Mouse (Mus musculus) fat pad, adult 2 months (tissue): ENCODE data around the gene Zfp963.
"Not testable (repeated sequence)": the region's sequence is repeated elsewhere in the genome, so short reads cannot be mapped to it uniquely, and the experiment has no call there.

Source experiments
- DNase-seq: peaks from one replicate; pipeline ENCODE4 v3.0.0-alpha.2; 2011; ENCODE audit warnings: low read depth, low spot score; ENCODE audit errors: extremely low read depth

Gene Zfp963

DNA sequence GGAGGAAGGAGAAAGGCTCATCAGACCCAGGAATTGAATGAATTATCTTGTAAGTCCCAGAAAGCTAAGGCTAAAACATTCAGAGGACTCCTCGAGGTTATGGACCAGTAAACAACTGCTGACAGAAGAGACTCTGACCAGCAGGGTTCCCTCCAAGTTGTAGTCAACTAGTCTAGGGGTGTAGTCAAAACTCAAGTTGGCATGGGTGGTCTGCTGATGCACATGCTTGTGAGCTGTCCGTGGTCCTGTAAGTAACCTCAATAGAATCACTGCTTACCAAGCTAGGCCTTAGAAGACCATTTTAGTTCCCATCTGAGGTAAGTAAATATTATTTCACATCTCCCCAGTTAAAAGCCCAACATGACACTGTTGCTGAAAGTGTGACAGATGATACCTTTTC is 8.5 kb downstream of the Zfp963 start:
- DNase-seq, result no peak

- no peak for DNase-seq
These were observed 9.0 kb downstream of the Zfp963 start for GRCm38 (mm10) chr8:69740763-69741162.

DNA sequence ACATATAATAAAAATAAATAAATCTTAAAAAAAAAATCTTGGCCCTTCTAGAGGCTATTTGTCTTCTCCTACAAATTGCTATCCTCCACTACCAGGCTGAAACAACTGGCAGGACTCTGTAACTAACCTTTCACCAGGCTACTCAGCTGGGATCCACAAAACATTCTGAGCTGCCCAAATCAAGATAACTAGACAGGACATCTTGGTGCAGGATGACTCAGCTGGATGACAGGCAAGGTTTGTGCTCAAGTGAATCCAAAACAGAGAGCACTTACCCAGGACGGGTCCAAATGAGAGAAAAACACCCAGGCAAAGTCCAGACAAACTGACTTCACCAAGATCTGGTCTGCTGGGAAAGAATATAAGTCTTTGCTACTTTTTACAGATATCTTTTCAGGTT is 14.3 kb downstream of the Zfp963 start:
- no peak for DNase-seq

DNA sequence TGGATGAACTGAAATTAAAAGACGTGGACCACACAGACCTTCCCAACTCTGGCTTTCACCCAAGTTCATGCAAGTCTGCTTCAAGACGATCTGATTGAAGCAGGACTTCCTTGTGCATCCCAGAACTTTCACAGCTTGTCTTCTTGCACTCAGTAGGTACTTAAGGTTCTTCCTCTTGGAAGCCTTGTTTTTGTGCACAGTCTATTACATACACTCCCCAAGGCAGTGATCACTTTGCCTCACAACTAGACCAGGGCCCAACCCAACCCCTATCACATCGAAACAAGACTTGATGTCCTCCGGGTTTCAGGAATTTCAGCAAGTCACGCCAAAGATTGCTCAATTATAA is 32.6 kb downstream of the Zfp963 start:
- DNase-seq, result no peak

GRCm38 (mm10) chr8:69716403-69717231 is 33.2 kb downstream of the Zfp963 start:
- DNase-seq, result peak; percentile 99

- no peak for DNase-seq
These were observed 34.4 kb downstream of the Zfp963 start for GRCm38 (mm10) chr8:69715366-69715765.

- DNase-seq, result no peak
These were observed 36.3 kb downstream of the Zfp963 start for GRCm38 (mm10) chr8:69713516-69713915.

DNA sequence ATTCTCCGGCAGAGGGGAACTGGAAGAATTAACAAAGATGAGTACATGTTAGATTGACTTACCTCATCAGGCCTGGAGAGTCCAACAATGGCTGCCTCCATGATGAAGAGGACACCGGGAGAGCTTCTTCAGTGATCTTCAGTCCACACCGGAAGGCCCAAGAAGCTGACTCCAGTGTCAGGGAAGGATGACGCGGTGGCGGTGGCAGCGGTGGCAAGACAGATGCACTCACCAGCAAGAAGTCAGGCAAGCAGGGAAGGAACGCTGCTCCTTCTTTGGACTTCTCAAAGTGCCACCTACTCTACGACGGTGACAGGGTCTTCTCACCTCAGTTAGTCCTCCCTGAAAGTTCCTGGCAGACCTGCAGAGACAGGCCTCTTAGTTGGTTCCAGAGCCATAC is 39.1 kb downstream of the Zfp963 start, which contains the start of gene Zfp869:
Zfp869 (minus strand) TSS at position 101 of the 400 bp plus-strand sequence.
- not testable (repeated sequence) for DNase-seq

DNA sequence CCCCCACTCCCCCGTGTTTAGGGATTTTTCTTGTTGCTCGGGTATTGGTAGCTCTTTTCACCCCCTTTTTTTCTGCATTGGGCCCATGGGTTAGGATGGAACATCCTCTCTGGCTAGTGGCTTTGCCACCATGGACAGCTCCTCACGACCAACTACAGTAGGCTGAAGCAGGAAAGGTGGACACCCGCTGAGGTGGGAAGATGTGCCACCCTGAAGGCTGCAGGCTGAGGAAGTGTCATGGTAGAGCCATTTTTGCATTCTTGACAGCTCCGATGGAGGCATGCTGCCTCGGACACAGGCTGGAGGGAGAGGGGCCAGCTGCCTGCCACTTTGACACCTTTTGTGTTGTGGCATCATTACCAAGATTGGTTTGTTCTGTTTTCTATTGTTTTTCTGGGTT is 48.0 kb downstream of the Zfp963 start:
- no peak for DNase-seq
